Mouse (Mus musculus) hindbrain, embryonic 11.5 days (tissue): ENCODE data around the gene Rasgrf2. TPM values are rescaled to one million over a fixed set of nuclear protein-coding genes. Genes with fewer than 3 reads are reported as not detected.

Experiments
- ATAC-seq: fragments of 200-750 bp; cut with Nextera tagmentation; 2 replicates; pipeline ENCODE4 v1.8.0; 2017; ENCODE audit warnings: mild to moderate bottlenecking, moderate TSS enrichment, moderate library complexity; ENCODE audit not compliant: low FRiP score
- DNase-seq: peaks from one replicate; pipeline ENCODE4 v3.0.0-alpha.2; 2015; ENCODE audit warnings: low spot score
- H3K27ac ChIP-seq: fragments of 300-500 bp; sonication (generic); 2 replicates; pipeline ENCODE4 v1.5.1; 2014; ENCODE audit warnings: mild to moderate bottlenecking, low read depth, low read length
- H3K27me3 ChIP-seq: fragments of 300-500 bp; sonication (generic); 2 replicates; pipeline ENCODE4 v1.6.1; 2014; ENCODE audit warnings: mild to moderate bottlenecking, low read length, moderate library complexity, mixed read lengths; ENCODE audit not compliant: control insufficient read depth, insufficient read depth
- H3K36me3 ChIP-seq: fragments of 300-500 bp; sonication (generic); 2 replicates; pipeline ENCODE4 v1.6.1; 2014; ENCODE audit warnings: mild to moderate bottlenecking, low read length, moderate library complexity, mixed read lengths; ENCODE audit not compliant: control insufficient read depth, insufficient read depth
- H3K4me1 ChIP-seq: fragments of 300-500 bp; sonication (generic); replicated peaks from 2 replicates; pipeline ENCODE4 v1.6.1; 2014; ENCODE audit warnings: low read length, mixed read lengths; ENCODE audit not compliant: control insufficient read depth, insufficient read depth
- H3K4me2 ChIP-seq: fragments of 300-500 bp; sonication (generic); replicated peaks from 2 replicates; pipeline ENCODE4 v1.6.1; 2014; ENCODE audit warnings: mild to moderate bottlenecking, low read depth, low read length
- H3K4me3 ChIP-seq: fragments of 300-500 bp; sonication (generic); 2 replicates; pipeline ENCODE4 v1.5.1; 2014; ENCODE audit warnings: low read depth, low read length
- H3K9ac ChIP-seq: fragments of 300-500 bp; sonication (generic); 2 replicates; pipeline ENCODE4 v1.6.1; 2014; ENCODE audit warnings: low read depth, low read length
- H3K9me3 ChIP-seq: fragments of 300-500 bp; sonication (generic); 2 replicates; pipeline ENCODE4 v1.6.1; 2016; ENCODE audit warnings: low read length; ENCODE audit not compliant: control insufficient read depth
- WGBS: fragments of 180-500 bp; shearing (Covaris S2); extraction: QIAGEN DNeasy Blood & Tissue Kit; methylation state at CpG from one replicate; pipeline ENCODE4 v1.1.7; 2014; 5-methylcytosine and 5-hydroxymethylcytosine counted together
- polyA plus RNA-seq: library from polyadenylated mRNA; unstranded; fragments of >200 nt; fragmentation: Nextera tagmentation; extraction: Ambion mirVana; gene quantifications from 2 replicates; pipeline ENCODE4 v1.2.1, GENCODE M21; 2014

The Rasgrf2 gene
- polyA plus RNA-seq, 1 experiment from 2014 or later, result 0.12 TPM

GRCm38 (mm10) chr13:92119623-92120022 is 11.8 kb downstream of the Rasgrf2 start:
- ATAC-seq, result no peak
- no peak overlapping the region for H3K9ac ChIP-seq
- H3K4me3 ChIP-seq, result no peak overlapping the region
- no peaks in the 10 kb centered on the region for H3K4me1 ChIP-seq
- H3K27me3 ChIP-seq, result no peaks in the 10 kb centered on the region
- H3K9me3 ChIP-seq, result no peaks in the 10 kb centered on the region
- no peaks in the 10 kb centered on the region for H3K36me3 ChIP-seq
- WGBS, result 65% methylated on average over 5 of the region's 5 CpGs
- H3K27ac ChIP-seq, result no peak overlapping the region
- DNase-seq, result no peak
- H3K4me2 ChIP-seq, result no peak overlapping the region

DNA sequence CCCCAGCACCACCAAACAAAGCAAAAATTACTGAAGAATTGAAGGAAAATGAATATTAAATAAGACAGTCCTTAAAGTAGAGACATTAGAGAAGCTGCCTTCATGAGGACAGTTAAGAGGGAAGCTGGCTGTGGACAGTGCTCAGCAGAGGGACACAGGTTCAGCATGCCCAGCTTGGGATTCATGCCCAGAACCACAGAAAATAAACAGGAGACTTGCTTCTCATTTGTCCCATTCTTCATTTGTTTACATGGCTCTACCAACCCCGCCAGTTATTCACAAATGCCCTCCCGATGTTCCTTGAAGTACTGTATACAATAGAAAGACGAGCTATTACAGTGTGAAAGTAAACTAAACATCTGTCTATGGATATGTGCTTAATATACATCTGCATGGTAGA is 17.4 kb downstream of the Rasgrf2 start:
- no peak for ATAC-seq
- DNase-seq, result no peak
- no peak overlapping the region for H3K4me3 ChIP-seq
- H3K27ac ChIP-seq, result no peak overlapping the region
- no peak overlapping the region for H3K4me2 ChIP-seq
- no peaks in the 10 kb centered on the region for H3K9me3 ChIP-seq
- no peak overlapping the region for H3K9ac ChIP-seq
- no peaks in the 10 kb centered on the region for H3K4me1 ChIP-seq
- no peaks in the 10 kb centered on the region for H3K27me3 ChIP-seq
- WGBS, result 76% methylated on average over 3 of the region's 3 CpGs
- no peaks in the 10 kb centered on the region for H3K36me3 ChIP-seq

- H3K4me1 ChIP-seq, result no peaks in the 10 kb centered on the region
- no peak for ATAC-seq
- H3K4me3 ChIP-seq, result no peak overlapping the region
- no peak overlapping the region for H3K4me2 ChIP-seq
- no peaks in the 10 kb centered on the region for H3K36me3 ChIP-seq
- 84% methylated on average over 4 of the region's 4 CpGs for WGBS
- no peak for DNase-seq
- H3K27ac ChIP-seq, result no peak overlapping the region
- H3K9me3 ChIP-seq, result no peaks in the 10 kb centered on the region
- H3K9ac ChIP-seq, result no peak overlapping the region
- H3K27me3 ChIP-seq, result no peaks in the 10 kb centered on the region
Measured at GRCm38 (mm10) chr13:92108237-92108636, 23.2 kb downstream of the Rasgrf2 start.

- no peak for ATAC-seq
- Histone ChIP-seq H3K4me1 (no peaks in the 10 kb centered on the region), H3K36me3 (no peaks in the 10 kb centered on the region), H3K27me3 (no peaks in the 10 kb centered on the region), H3K27ac (no peak overlapping the region), H3K4me2 (no peak overlapping the region), H3K9me3 (no peaks in the 10 kb centered on the region), H3K4me3 (no peak overlapping the region), H3K9ac (no peak overlapping the region)
- WGBS, result 68% methylated on average over 7 of the region's 7 CpGs
- no peak for DNase-seq
Measured at GRCm38 (mm10) chr13:92104259-92104658, 27.2 kb downstream of the Rasgrf2 start.

GRCm38 (mm10) chr13:92098484-92098883 is 33.0 kb downstream of the Rasgrf2 start:
- ATAC-seq (no peak), DNase-seq (no peak)
- Histone ChIP-seq H3K27ac (no peak overlapping the region), H3K4me1 (no peaks in the 10 kb centered on the region), H3K4me2 (no peak overlapping the region), H3K9me3 (no peaks in the 10 kb centered on the region), H3K27me3 (no peaks in the 10 kb centered on the region), H3K4me3 (no peak overlapping the region), H3K36me3 (no peaks in the 10 kb centered on the region), H3K9ac (no peak overlapping the region)
- 82% methylated on average over 7 of the region's 7 CpGs for WGBS

DNA sequence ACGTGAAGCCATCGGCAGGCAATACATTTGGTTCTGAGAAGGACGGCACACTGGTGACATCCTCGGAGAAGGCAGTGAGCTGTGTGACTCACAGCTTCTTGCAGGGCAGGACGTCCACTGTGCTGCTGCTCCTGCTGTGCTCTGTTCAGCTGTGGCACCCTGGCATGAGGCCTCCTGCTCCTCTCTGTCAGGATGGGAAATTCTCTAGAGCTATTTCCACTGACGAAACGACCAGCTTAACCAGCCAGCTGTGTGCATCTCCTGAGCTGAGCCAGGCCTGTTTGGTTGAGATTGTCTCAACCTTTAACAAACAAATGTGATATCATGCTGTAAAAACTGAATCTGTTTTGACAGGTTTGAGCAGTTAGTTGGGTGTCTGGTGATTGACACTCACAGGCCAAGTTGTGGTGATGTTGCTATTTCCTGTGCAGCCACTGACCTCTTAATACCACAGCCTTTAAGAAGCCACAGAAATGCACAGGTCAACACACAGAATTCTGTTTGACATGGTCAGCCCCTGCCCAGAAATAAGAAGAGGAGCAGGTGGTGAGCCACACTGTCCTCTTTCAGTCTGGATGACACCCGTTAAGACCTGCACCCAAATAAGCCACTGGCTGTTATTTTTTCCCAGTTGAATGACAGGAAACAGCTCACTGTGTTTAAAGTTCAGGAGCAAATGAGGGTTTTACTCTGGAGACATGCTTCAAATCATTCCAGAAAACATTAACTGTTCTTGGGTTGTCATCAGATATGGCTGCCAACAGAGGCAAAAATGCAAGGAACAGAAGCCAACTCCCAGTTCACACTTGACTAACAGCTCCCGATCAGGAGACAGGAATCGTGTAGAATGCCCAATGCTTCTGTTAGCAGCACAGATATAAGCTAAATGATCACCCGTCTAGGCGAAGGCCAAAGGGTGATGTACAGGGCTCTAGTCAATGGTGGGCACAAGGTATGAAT is 36.0 kb downstream of the Rasgrf2 start:
- DNase-seq, result no peak
- H3K27me3 ChIP-seq, result no peaks in the 10 kb centered on the region
- no peak for ATAC-seq
- WGBS, result 73% methylated on average over 12 of the region's 12 CpGs
- no peak overlapping the region for H3K4me2 ChIP-seq
- H3K9me3 ChIP-seq, result no peaks in the 10 kb centered on the region
- H3K9ac ChIP-seq, result no peak overlapping the region
- H3K4me1 ChIP-seq, result no peaks in the 10 kb centered on the region
- H3K36me3 ChIP-seq, result no peaks in the 10 kb centered on the region
- no peak overlapping the region for H3K27ac ChIP-seq
- no peak overlapping the region for H3K4me3 ChIP-seq

- H3K36me3 ChIP-seq, result no peaks in the 10 kb centered on the region
- no peaks in the 10 kb centered on the region for H3K4me1 ChIP-seq
- 80% methylated on average over 6 of the region's 6 CpGs for WGBS
- H3K9me3 ChIP-seq, result no peaks in the 10 kb centered on the region
- no peak overlapping the region for H3K4me2 ChIP-seq
- no peaks in the 10 kb centered on the region for H3K27me3 ChIP-seq
- H3K4me3 ChIP-seq, result no peak overlapping the region
- H3K9ac ChIP-seq, result no peak overlapping the region
- ATAC-seq (no peak), DNase-seq (no peak)
- no peak overlapping the region for H3K27ac ChIP-seq
Measured at GRCm38 (mm10) chr13:92093712-92094290, 37.7 kb downstream of the Rasgrf2 start.

- Histone ChIP-seq H3K4me3 (no peak overlapping the region), H3K36me3 (no peaks in the 10 kb centered on the region), H3K9ac (no peak overlapping the region), H3K27me3 (no peaks in the 10 kb centered on the region), H3K9me3 (no peaks in the 10 kb centered on the region), H3K27ac (no peak overlapping the region), H3K4me1 (no peaks in the 10 kb centered on the region), H3K4me2 (no peak overlapping the region)
- 64% methylated on average over 1 of the region's 1 CpGs for WGBS
- DNase-seq (no peak), ATAC-seq (no peak)
Measured at GRCm38 (mm10) chr13:92073111-92073510, 58.3 kb downstream of the Rasgrf2 start.

DNA sequence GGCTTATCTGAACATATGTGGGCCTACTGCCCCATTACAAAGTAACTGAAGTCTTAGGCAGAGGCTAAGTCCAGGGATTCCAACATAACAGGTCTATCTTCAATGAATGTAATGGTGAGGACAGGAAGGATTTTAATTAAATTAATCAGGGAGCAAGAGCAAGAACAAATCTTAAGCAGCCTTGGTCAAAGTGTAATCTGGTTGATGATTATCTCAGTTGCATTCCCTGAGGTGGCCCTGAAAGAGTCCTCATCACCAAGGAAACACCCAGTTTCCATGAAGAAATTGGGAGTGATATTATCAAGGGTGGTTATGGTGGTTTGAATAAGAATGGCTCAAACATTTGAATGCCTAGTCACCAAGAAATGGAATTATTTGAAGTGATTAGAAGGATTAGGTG is 62.8 kb downstream of the Rasgrf2 start:
- ATAC-seq (no peak), DNase-seq (no peak)
- Histone ChIP-seq H3K27me3 (no peaks in the 10 kb centered on the region), H3K27ac (no peak overlapping the region), H3K4me3 (no peak overlapping the region), H3K36me3 (no peaks in the 10 kb centered on the region), H3K9me3 (no peaks in the 10 kb centered on the region), H3K9ac (no peak overlapping the region), H3K4me1 (no peaks in the 10 kb centered on the region), H3K4me2 (no peak overlapping the region)
